Mouse (Mus musculus) embryonic fibroblast, embryonic 13.5 days (primary cell): ENCODE data around the gene Hoxd8.

ENCODE experiments used
- CTCF ChIP-seq: IDR thresholded peaks from 2 replicates; pipeline ENCODE4 v1.5.1; 2011; ENCODE audit warnings: mild to moderate bottlenecking, control low read depth, low read length, moderate library complexity, borderline replicate concordance; ENCODE audit not compliant: insufficient read depth
- POLR2A ChIP-seq: IDR thresholded peaks from 2 replicates; pipeline ENCODE4 v1.6.1; 2011; ENCODE audit warnings: low read depth, mild to moderate bottlenecking, control low read depth, low read length, moderate library complexity

GRCm38 (mm10) chr2:74658024-74658666 is 46.3 kb upstream of the Hoxd8 start:
- TF ChIP-seq CTCF (no peak), POLR2A (no peak)
